7 mouse cellular contexts compared by ENCODE assay signal in the genomic region with DNA sequence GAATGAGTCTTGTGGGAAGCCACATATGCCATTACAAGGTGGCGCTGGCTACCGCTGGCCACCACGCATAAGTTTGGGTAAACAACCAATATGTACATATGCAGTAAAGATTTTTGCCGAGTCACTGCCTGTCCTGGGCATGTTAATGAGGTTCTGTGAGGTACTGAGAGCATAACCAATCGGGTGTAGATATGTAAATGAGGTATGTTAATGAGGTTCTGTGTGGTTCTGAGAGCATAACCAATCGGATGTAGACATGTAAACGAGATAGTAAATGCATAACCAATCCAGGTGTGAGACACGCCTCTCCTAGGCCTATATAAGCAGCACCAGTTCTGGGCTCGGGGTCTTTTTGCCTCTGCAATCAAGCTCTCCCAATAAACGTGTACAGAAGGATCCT. TPM values are rescaled to one million over a fixed set of nuclear protein-coding genes. Genes with fewer than 3 reads are reported as not detected.
"Had no signal": no experiment of that assay in that cellular context is flagged by ENCODE, and none has a peak within 500 bp of the region (broad histone marks: within the 10 kb centered on the region; RNA-seq: fewer than 3 reads in every experiment).

No protein-coding gene starts in this region.

RNA-seq across cellular contexts. Expression of a gene that starts 16.1 kb away (rescaled TPM):
- total RNA-seq: gastrocnemius, adult 8-10 months; gastrocnemius, postnatal 36 days; hematopoietic stem cell, adult 5-6 weeks; liver, adult 2 months had no signal
- polyA plus RNA-seq: liver, adult 2 months; liver, embryonic 12.5 days; liver, embryonic 14.5 days; liver, embryonic 16.5 days had no signal
